Mouse (Mus musculus): Measurements from ENCODE around the gene Adig. TPM values are rescaled to one million over a fixed set of nuclear protein-coding genes. Genes with fewer than 3 reads are reported as not detected.
A peak's percentile ranks its signal among the peaks of the same experiment; 100 is the strongest.

The Adig gene
- total RNA-seq, 1 experiment = not detected

DNA sequence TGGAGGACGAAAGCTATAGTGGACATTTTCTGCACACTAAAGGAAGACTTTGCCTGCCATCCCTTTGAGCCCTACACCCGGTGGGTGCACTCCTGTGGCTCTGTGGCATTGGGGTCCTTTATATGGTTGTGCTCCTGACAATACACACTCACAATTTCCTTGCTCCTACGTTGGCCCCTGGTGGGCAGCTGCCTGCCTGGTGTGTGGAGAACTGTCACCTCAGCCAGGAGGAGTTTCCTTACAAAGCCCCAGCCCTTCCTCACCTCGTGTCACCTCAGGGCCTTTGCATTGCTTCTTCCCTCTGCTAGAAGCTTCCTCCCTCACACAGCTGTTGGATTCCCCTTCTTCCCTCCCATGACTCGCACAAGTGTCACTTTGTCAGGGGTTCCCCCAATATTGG lies 4.1 kb downstream of the Adig start:
- Histone ChIP-seq H3K4me3 (ENCODE audit: insufficient read depth in 1 of 2, low read depth in 1 of 2, low read length in 2 of 2, poor library complexity in 1 of 2, severe bottlenecking in 1 of 2) (no peak overlapping the region), H3K4me1 (ENCODE audit: control insufficient read depth in 2 of 2, insufficient read depth in 2 of 2, low read length in 2 of 2, poor library complexity in 1 of 2) (0 out of 4 replicates have a peak, but pooled peaks cover 0 to 4% of the 10 kb centered on the region in 2 experiments), H3K36me3 (ENCODE audit: control insufficient read depth, insufficient read depth, low read length, poor library complexity, severe bottlenecking) (no peaks in the 10 kb centered on the region), H3K27ac (ENCODE audit: insufficient read depth, low read depth, low read length, poor library complexity, severe bottlenecking) (no peak overlapping the region), H3K9me3 (ENCODE audit: control insufficient read depth, insufficient read depth, low read depth, low read length) (no peaks in the 10 kb centered on the region), H3K9ac (ENCODE audit: insufficient read depth, low read depth, low read length, poor library complexity, severe bottlenecking) (no peak overlapping the region)
- in situ Hi-C loops (cut with MboI; ENCODE audit: low sequenced_read_pairs in 2 of 2, unreplicated experiment in 2 of 2) = no loop called here
- TF ChIP-seq ZNF384 (IDR thresholded peaks at IDR 0.05; ENCODE audit: low read depth, low read length) = no peak
- TF ChIP-seq CHD2 (IDR thresholded peaks at IDR 0.05; ENCODE audit: low read depth, low read length) = no peak
- no peak for TF ChIP-seq MAFK (IDR thresholded peaks at IDR 0.05; ENCODE audit: insufficient read depth, low read depth, low read length)
- TF ChIP-seq ZC3H11A (IDR thresholded peaks at IDR 0.05; ENCODE audit: borderline replicate concordance, low read depth, low read length) = no peak
- TF ChIP-seq HCFC1 (IDR thresholded peaks at IDR 0.05; ENCODE audit: borderline replicate concordance, insufficient read depth, low read length) = no peak
- no peak for DNase-seq (ENCODE audit: low read depth, low spot score)

GRCm38 (mm10) chr2:158507046-158507445 lies 4.6 kb downstream of the Adig start:
- Histone ChIP-seq H3K9ac (ENCODE audit: insufficient read depth, low read depth, low read length, poor library complexity, severe bottlenecking) (no peak overlapping the region), H3K4me1 (ENCODE audit: control insufficient read depth in 2 of 2, insufficient read depth in 2 of 2, low read length in 2 of 2, poor library complexity in 1 of 2) (0 out of 4 replicates have a peak, but pooled peaks cover 0 to 4% of the 10 kb centered on the region in 2 experiments), H3K9me3 (ENCODE audit: control insufficient read depth, insufficient read depth, low read depth, low read length) (no peaks in the 10 kb centered on the region), H3K36me3 (ENCODE audit: control insufficient read depth, insufficient read depth, low read length, poor library complexity, severe bottlenecking) (no peaks in the 10 kb centered on the region), H3K27ac (ENCODE audit: insufficient read depth, low read depth, low read length, poor library complexity, severe bottlenecking) (no peak overlapping the region), H3K4me3 (ENCODE audit: insufficient read depth in 1 of 2, low read depth in 1 of 2, low read length in 2 of 2, poor library complexity in 1 of 2, severe bottlenecking in 1 of 2) (no peak overlapping the region)
- TF ChIP-seq ZC3H11A (IDR thresholded peaks at IDR 0.05; ENCODE audit: borderline replicate concordance, low read depth, low read length) = no peak
- no peak for TF ChIP-seq MAFK (IDR thresholded peaks at IDR 0.05; ENCODE audit: insufficient read depth, low read depth, low read length)
- TF ChIP-seq CHD2 (IDR thresholded peaks at IDR 0.05; ENCODE audit: low read depth, low read length) = no peak
- no peak for TF ChIP-seq HCFC1 (IDR thresholded peaks at IDR 0.05; ENCODE audit: borderline replicate concordance, insufficient read depth, low read length)
- TF ChIP-seq ZNF384 (IDR thresholded peaks at IDR 0.05; ENCODE audit: low read depth, low read length) = no peak
- DNase-seq (ENCODE audit: low read depth, low spot score) = no peak
- in situ Hi-C loops (cut with MboI; ENCODE audit: low sequenced_read_pairs in 2 of 2, unreplicated experiment in 2 of 2) = no loop called here

DNA sequence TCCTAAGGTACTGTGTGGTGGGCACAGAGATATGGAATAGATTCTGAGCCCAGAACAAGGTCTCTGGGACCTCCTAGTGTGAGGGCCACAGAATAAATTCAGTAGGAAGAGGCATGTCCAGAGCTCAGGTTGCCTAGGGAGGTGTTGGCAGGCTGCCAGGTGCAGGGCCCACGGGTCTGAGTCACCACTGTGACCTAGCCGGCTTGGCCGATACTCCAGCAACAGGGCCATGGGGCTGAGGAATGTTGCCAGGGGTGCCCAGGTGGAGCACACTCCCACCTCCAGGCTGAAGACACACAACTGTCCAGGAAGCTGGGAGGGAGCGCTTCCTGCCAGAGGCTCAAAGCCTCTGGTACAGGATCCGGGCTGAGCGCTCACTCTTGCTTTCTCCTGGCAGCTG lies 8.3 kb downstream of the Adig start:
- TF ChIP-seq ZNF384 (IDR thresholded peaks at IDR 0.05; ENCODE audit: low read depth, low read length) = no peak
- TF ChIP-seq ZC3H11A (IDR thresholded peaks at IDR 0.05; ENCODE audit: borderline replicate concordance, low read depth, low read length) = no peak
- TF ChIP-seq CHD2 (IDR thresholded peaks at IDR 0.05; ENCODE audit: low read depth, low read length) = no peak
- no peak for TF ChIP-seq MAFK (IDR thresholded peaks at IDR 0.05; ENCODE audit: insufficient read depth, low read depth, low read length)
- TF ChIP-seq HCFC1 (IDR thresholded peaks at IDR 0.05; ENCODE audit: borderline replicate concordance, insufficient read depth, low read length) = no peak
- Histone ChIP-seq H3K9me3 (ENCODE audit: control insufficient read depth, insufficient read depth, low read depth, low read length) (no peaks in the 10 kb centered on the region), H3K36me3 (ENCODE audit: control insufficient read depth, insufficient read depth, low read length, poor library complexity, severe bottlenecking) (no peaks in the 10 kb centered on the region), H3K27ac (ENCODE audit: insufficient read depth, low read depth, low read length, poor library complexity, severe bottlenecking) (no peak overlapping the region; the same call in 1 of the 2 replicates), H3K9ac (ENCODE audit: insufficient read depth, low read depth, low read length, poor library complexity, severe bottlenecking) (0 out of 2 replicates have a peak overlapping the region, but pooled peaks have one; percentile 31), H3K4me1 (ENCODE audit: control insufficient read depth in 2 of 2, insufficient read depth in 2 of 2, low read length in 2 of 2, poor library complexity in 1 of 2) (0 out of 4 replicates have a peak, but pooled peaks cover 0 to 4% of the 10 kb centered on the region in 2 experiments), H3K4me3 (ENCODE audit: insufficient read depth in 1 of 2, low read depth in 1 of 2, low read length in 2 of 2, poor library complexity in 1 of 2, severe bottlenecking in 1 of 2) (peak overlapping the region; percentile 2 to 54)
- no peak for DNase-seq (ENCODE audit: low read depth, low spot score)
- in situ Hi-C loops (cut with MboI; ENCODE audit: low sequenced_read_pairs in 2 of 2, unreplicated experiment in 2 of 2) = no loop called here

- no peak within 1 kb of the TSS for H3K4me3 ChIP-seq (ENCODE audit: insufficient read depth in 1 of 2, low read depth in 1 of 2, low read length in 2 of 2, poor library complexity in 1 of 2, severe bottlenecking in 1 of 2)
- H3K9ac ChIP-seq (ENCODE audit: insufficient read depth, low read depth, low read length, poor library complexity, severe bottlenecking) = no peak within 1 kb of the TSS
- no peaks in the 10 kb centered on the region for H3K36me3 ChIP-seq (ENCODE audit: control insufficient read depth, insufficient read depth, low read length, poor library complexity, severe bottlenecking)
- in situ Hi-C loops (cut with MboI; ENCODE audit: low sequenced_read_pairs in 2 of 2, unreplicated experiment in 2 of 2) = no loop called here
- no peaks in the 10 kb centered on the region for H3K9me3 ChIP-seq (ENCODE audit: control insufficient read depth, insufficient read depth, low read depth, low read length)
- H3K27ac ChIP-seq (ENCODE audit: insufficient read depth, low read depth, low read length, poor library complexity, severe bottlenecking) = no peak within 1 kb of the TSS
- TF ChIP-seq CHD2 (IDR thresholded peaks at IDR 0.05; ENCODE audit: low read depth, low read length) = no peak
- no peak for TF ChIP-seq HCFC1 (IDR thresholded peaks at IDR 0.05; ENCODE audit: borderline replicate concordance, insufficient read depth, low read length)
- TF ChIP-seq MAFK (IDR thresholded peaks at IDR 0.05; ENCODE audit: insufficient read depth, low read depth, low read length) = no peak
- TF ChIP-seq ZNF384 (IDR thresholded peaks at IDR 0.05; ENCODE audit: low read depth, low read length) = no peak
- no peak for TF ChIP-seq ZC3H11A (IDR thresholded peaks at IDR 0.05; ENCODE audit: borderline replicate concordance, low read depth, low read length)
- H3K4me1 ChIP-seq (ENCODE audit: control insufficient read depth in 2 of 2, insufficient read depth in 2 of 2, low read length in 2 of 2, poor library complexity in 1 of 2) = 0 out of 4 replicates have a peak, but pooled peaks cover 0 to 4% of the 10 kb centered on the region in 2 experiments
- DNase-seq (ENCODE audit: low read depth, low spot score) = no peak
Observed at GRCm38 (mm10) chr2:158512528-158512927, 10.1 kb downstream of the Adig start, which contains the start of gene Arhgap40. Gene Arhgap40 (plus strand): TSS chr2:158512796.
